ENCODE assay signal across 9 mouse cellular contexts in genomic region chr4:119125577-119126270, GRCm38 (mm10). TPM values are rescaled to one million over a fixed set of nuclear protein-coding genes. Genes with fewer than 3 reads are reported as not detected.
DNase-seq lines count a peak whose midpoint lies in the region; ATAC-seq and TF ChIP-seq lines count a peak whose summit lies in the region.
"Had no signal": no experiment of that assay in that cellular context is flagged by ENCODE, and none has a peak within 500 bp of the region (broad histone marks: within the 10 kb centered on the region; RNA-seq: fewer than 3 reads in every experiment).

No protein-coding gene starts in this region.

- H3K4me1 ChIP-seq in midbrain, embryonic 14.5 days (ENCODE audit: control insufficient read depth, insufficient read depth, low read length) = no peaks in the 10 kb centered on the region

- no peak overlapping the region for H3ac ChIP-seq in myocyte (ENCODE audit: control insufficient read depth, insufficient read length)

- H3K4me3 ChIP-seq in myocyte = no peak overlapping the region
- H3K4me3 ChIP-seq in midbrain, embryonic 14.5 days (replicated peaks; ENCODE audit: low read depth, low read length) = no peak overlapping the region

- no peak overlapping the region for H3K27ac ChIP-seq in midbrain, embryonic 14.5 days (replicated peaks; ENCODE audit: low read depth, low read length)
- H3K27ac ChIP-seq: hindbrain, postnatal 0 days had no signal

- intact Hi-C loops in gastrocnemius, postnatal 14 days (cut with DNase I; ENCODE audit: low total_unique reads) = no loop called here

- peak; percentile 40 for TF ChIP-seq POLR2A in myocyte (IDR thresholded peaks at IDR 0.05; ENCODE audit: insufficient read length, low read depth)

- peaks cover 20% of the 10 kb centered on the region for H3K36me3 ChIP-seq in myocyte (ENCODE audit: control insufficient read depth, insufficient read depth)
- peaks cover 10% of the 10 kb centered on the region; the same call in 1 of the 2 replicates for H3K36me3 ChIP-seq in midbrain, embryonic 14.5 days (ENCODE audit: control insufficient read depth, insufficient read depth, low read length)

- H3K9me3 ChIP-seq in midbrain, embryonic 14.5 days (ENCODE audit: control insufficient read depth, low read length) = no peaks in the 10 kb centered on the region

- H3K79me2 ChIP-seq in myocyte (ENCODE audit: control insufficient read depth, insufficient read depth) = peaks cover 50% of the 10 kb centered on the region

- H3K9ac ChIP-seq in midbrain, embryonic 14.5 days (replicated peaks; ENCODE audit: low read length) = no peak overlapping the region

- no peaks in the 10 kb centered on the region for H3K27me3 ChIP-seq in myocyte (ENCODE audit: control insufficient read depth, insufficient read depth, insufficient read length)
- H3K27me3 ChIP-seq in midbrain, embryonic 14.5 days (ENCODE audit: control insufficient read depth, insufficient read depth, low read length) = no peaks in the 10 kb centered on the region

- WGBS in midbrain, embryonic 14.5 days = 82% methylated on average over 9 of the region's 9 CpGs

- no peak for ATAC-seq in midbrain, embryonic 14.5 days (ENCODE audit: low FRiP score, low TSS enrichment)
- ATAC-seq: hindbrain, postnatal 0 days had no signal

- H3K4me2 ChIP-seq in myocyte (ENCODE audit: low read depth) = peak overlapping the region; percentile 75
- H3K4me2 ChIP-seq in midbrain, embryonic 14.5 days (ENCODE audit: low read length) = no peak overlapping the region

- DNase-seq in lung, adult 18-20 months = peak; percentile 38 to 61
- no peak for DNase-seq in lung, postnatal 4 days
- peak; percentile 79 for DNase-seq in NIH3T3 (ENCODE audit: low read depth)
- DNase-seq in fibroblast of lung, adult 2 months (ENCODE audit: low read depth) = peak; percentile 78
- DNase-seq in gastrocnemius, postnatal 14 days = no peak
- DNase-seq in midbrain, embryonic 14.5 days = no peak
- no peak for DNase-seq in c-Kit-positive CD71-positive TER-119-positive erythroid progenitor cells, embryonic 14.5 days (ENCODE audit: low spot score)

TF ChIP-seq in myocyte, 11 proteins besides CTCF, POLR2A, EP300 and RAD21:
- no peak for TF ChIP-seq MYOD1 (IDR thresholded peaks at IDR 0.05; ENCODE audit: control insufficient read depth in 1 of 3, insufficient read length in 2 of 3, low read depth in 2 of 3)
- TF ChIP-seq CEBPB (IDR thresholded peaks at IDR 0.05; ENCODE audit: insufficient read depth, poor library complexity, severe bottlenecking) = peak; percentile 96

RNA-seq across cellular contexts. Expression of gene Slc2a1, which starts 17.2 kb away (rescaled TPM):
- 55.8 TPM for polyA plus RNA-seq in myocyte (2012; fragmentation: generic; extraction: Trizol)
- total RNA-seq in gastrocnemius, postnatal 14 days (2021) = 1 to 10 TPM; 4.8 to 6.6 TPM
- polyA plus RNA-seq in midbrain, embryonic 14.5 days (2014; fragmentation: Nextera tagmentation; extraction: Ambion mirVana) = 61.3 and 94.4 TPM in 2 replicates

RNA-seq across cellular contexts. Expression of gene Zfp691, which starts 48.3 kb away (rescaled TPM):
- polyA plus RNA-seq in myocyte (2012; fragmentation: generic; extraction: Trizol) = 7.2 TPM
- 10 to 100 TPM in 1 of 2 experiments, 1 to 10 TPM in 1; 9.3 to 13.5 TPM for total RNA-seq in gastrocnemius, postnatal 14 days (2021)
- polyA plus RNA-seq in midbrain, embryonic 14.5 days (2014; fragmentation: Nextera tagmentation; extraction: Ambion mirVana) = 4.8 and 7.1 TPM in 2 replicates

Comparison
In these comparisons a context has a peak if more than half of its experiments do, and no peak if none do; other contexts are left out.
1. DNase-seq: peak in lung, adult 18-20 months (2 of 2), NIH3T3 (single experiment) and fibroblast of lung, adult 2 months (single experiment); none in lung, postnatal 4 days (0 of 2), gastrocnemius, postnatal 14 days (single experiment), midbrain, embryonic 14.5 days (single experiment) and c-Kit-positive CD71-positive TER-119-positive erythroid progenitor cells, embryonic 14.5 days (single experiment).